Mouse (Mus musculus): ENCODE results near the gene Atg9b. TPM values are rescaled to one million over a fixed set of nuclear protein-coding genes. Genes with fewer than 3 reads are reported as not detected.
"Not testable (repeated sequence)": the region's sequence is repeated elsewhere in the genome, so short reads cannot be mapped to it uniquely, and the experiment has no call there.

The Atg9b gene
- polyA plus RNA-seq, 1 experiment from 2014 or later = 0.59 TPM

- no peak for TF ChIP-seq CTCF (IDR thresholded peaks at IDR 0.05; ENCODE audit: low read depth)
- Histone ChIP-seq H3K27me3 (ENCODE audit: insufficient read depth, low read length) (no peaks in the 10 kb centered on the region), H3K27ac (no peak overlapping the region), H3K4me2 (ENCODE audit: low read length) (no peak overlapping the region), H3K4me3 (replicated peaks; ENCODE audit: low read depth, low read length) (no peak overlapping the region), H3K36me3 (ENCODE audit: insufficient read depth, low read length) (peaks cover 23% of the 10 kb centered on the region), H3K4me1 (replicated peaks; ENCODE audit: insufficient read depth, low read length) (no peaks in the 10 kb centered on the region), H3K9me3 (replicated peaks; ENCODE audit: low read length) (no peaks in the 10 kb centered on the region), H3K9ac (ENCODE audit: low read depth, low read length) (no peak overlapping the region)
- ATAC-seq (replicated peaks; ENCODE audit: low FRiP score, low read depth) = no peak
- 92% methylated on average over 5 of the region's 5 CpGs for WGBS
- DNase-seq (ENCODE audit: low spot score) = no peak
Measured at GRCm38 (mm10) chr5:24400911-24401605, 9.1 kb upstream of the Atg9b start.

GRCm38 (mm10) chr5:24400362-24400761, 8.4 kb upstream of the Atg9b start:
- ATAC-seq (replicated peaks; ENCODE audit: low FRiP score, low read depth) (no peak), DNase-seq (ENCODE audit: low spot score) (no peak)
- no peak overlapping the region for H3K4me2 ChIP-seq (ENCODE audit: low read length)
- no peak overlapping the region for H3K27ac ChIP-seq
- H3K36me3 ChIP-seq (ENCODE audit: insufficient read depth, low read length) = peaks cover 17% of the 10 kb centered on the region
- WGBS = 89% methylated on average over 11 of the region's 11 CpGs
- H3K9ac ChIP-seq (ENCODE audit: low read depth, low read length) = no peak overlapping the region
- H3K4me1 ChIP-seq (replicated peaks; ENCODE audit: insufficient read depth, low read length) = no peaks in the 10 kb centered on the region
- H3K27me3 ChIP-seq (ENCODE audit: insufficient read depth, low read length) = no peaks in the 10 kb centered on the region
- H3K4me3 ChIP-seq (replicated peaks; ENCODE audit: low read depth, low read length) = no peak overlapping the region
- TF ChIP-seq CTCF (IDR thresholded peaks at IDR 0.05; ENCODE audit: low read depth) = no peak
- H3K9me3 ChIP-seq (replicated peaks; ENCODE audit: low read length) = no peaks in the 10 kb centered on the region

- Histone ChIP-seq H3K4me1 (replicated peaks; ENCODE audit: insufficient read depth, low read length) (no peaks in the 10 kb centered on the region; the same call in 1 of the 2 replicates), H3K4me3 (replicated peaks; ENCODE audit: low read depth, low read length) (no peak overlapping the region), H3K27ac (no peak overlapping the region), H3K36me3 (ENCODE audit: insufficient read depth, low read length) (peaks cover 17% of the 10 kb centered on the region), H3K4me2 (ENCODE audit: low read length) (no peak overlapping the region), H3K27me3 (ENCODE audit: insufficient read depth, low read length) (no peaks in the 10 kb centered on the region), H3K9me3 (replicated peaks; ENCODE audit: low read length) (no peaks in the 10 kb centered on the region), H3K9ac (ENCODE audit: low read depth, low read length) (no peak overlapping the region)
- 86% methylated on average over 10 of the region's 10 CpGs for WGBS
- no peak for TF ChIP-seq CTCF (IDR thresholded peaks at IDR 0.05; ENCODE audit: low read depth)
- DNase-seq (ENCODE audit: low spot score) = no peak
- no peak for ATAC-seq (replicated peaks; ENCODE audit: low FRiP score, low read depth)
Measured at GRCm38 (mm10) chr5:24399686-24400085, 7.7 kb upstream of the Atg9b start.

- TF ChIP-seq CTCF (IDR thresholded peaks at IDR 0.05; ENCODE audit: low read depth) = peak; percentile 24; the same call in 1 of the 2 replicates
- H3K27me3 ChIP-seq (ENCODE audit: insufficient read depth, low read length); H3K36me3 ChIP-seq (ENCODE audit: insufficient read depth, low read length); H3K9me3 ChIP-seq (replicated peaks; ENCODE audit: low read length); H3K27ac ChIP-seq; H3K9ac ChIP-seq (ENCODE audit: low read depth, low read length); DNase-seq (ENCODE audit: low spot score); H3K4me3 ChIP-seq (replicated peaks; ENCODE audit: low read depth, low read length); H3K4me2 ChIP-seq (ENCODE audit: low read length); ATAC-seq (replicated peaks; ENCODE audit: low FRiP score, low read depth); H3K4me1 ChIP-seq (replicated peaks; ENCODE audit: insufficient read depth, low read length): not testable (repeated sequence)
- 91% methylated on average over 6 of the region's 6 CpGs for WGBS
Measured at GRCm38 (mm10) chr5:24396254-24396653, 4.3 kb upstream of the Atg9b start.

GRCm38 (mm10) chr5:24394165-24394894, 2.4 kb upstream of the Atg9b start:
- Histone ChIP-seq H3K9me3 (replicated peaks; ENCODE audit: low read length) (no peaks in the 10 kb centered on the region), H3K4me2 (ENCODE audit: low read length) (peak overlapping the region; percentile 53), H3K4me1 (replicated peaks; ENCODE audit: insufficient read depth, low read length) (no peaks in the 10 kb centered on the region; the same call in 1 of the 2 replicates), H3K9ac (ENCODE audit: low read depth, low read length) (peak overlapping the region; percentile 64; the same call in 1 of the 2 replicates), H3K27ac (peak overlapping the region; percentile 82), H3K36me3 (ENCODE audit: insufficient read depth, low read length) (no peaks in the 10 kb centered on the region), H3K4me3 (replicated peaks; ENCODE audit: low read depth, low read length) (peak overlapping the region; percentile 65), H3K27me3 (ENCODE audit: insufficient read depth, low read length) (no peaks in the 10 kb centered on the region)
- peak; percentile 90 for TF ChIP-seq CTCF (IDR thresholded peaks at IDR 0.05; ENCODE audit: low read depth)
- DNase-seq (ENCODE audit: low spot score) = peak; percentile 97
- under 1% methylated on average over 36 of the region's 36 CpGs for WGBS
- ATAC-seq (replicated peaks; ENCODE audit: low FRiP score, low read depth) = peak; percentile 97

- no peaks in the 10 kb centered on the region for H3K9me3 ChIP-seq (replicated peaks; ENCODE audit: low read length)
- H3K27ac ChIP-seq = peak within 1 kb of the TSS; percentile 82
- 25% methylated on average over 7 of the region's 7 CpGs for WGBS
- no peaks in the 10 kb centered on the region; the same call in 1 of the 2 replicates for H3K4me1 ChIP-seq (replicated peaks; ENCODE audit: insufficient read depth, low read length)
- ATAC-seq (replicated peaks; ENCODE audit: low FRiP score, low read depth) = no peak
- peak within 1 kb of the TSS; percentile 65 for H3K4me3 ChIP-seq (replicated peaks; ENCODE audit: low read depth, low read length)
- no peaks in the 10 kb centered on the region for H3K36me3 ChIP-seq (ENCODE audit: insufficient read depth, low read length)
- peak within 1 kb of the TSS; percentile 64; the same call in 1 of the 2 replicates for H3K9ac ChIP-seq (ENCODE audit: low read depth, low read length)
- peak within 1 kb of the TSS; percentile 53 for H3K4me2 ChIP-seq (ENCODE audit: low read length)
- H3K27me3 ChIP-seq (ENCODE audit: insufficient read depth, low read length) = no peaks in the 10 kb centered on the region
- peak; percentile 88 for DNase-seq (ENCODE audit: low spot score)
- TF ChIP-seq CTCF (IDR thresholded peaks at IDR 0.05; ENCODE audit: low read depth) = peak; percentile 90
Measured at GRCm38 (mm10) chr5:24393392-24393997, 1.6 kb upstream of the Atg9b start, which contains the start of gene Abcb8. Gene Abcb8, plus strand, starts transcription at chr5:24393663.
